Comparison of ENCODE assay signal across 27 mouse cellular contexts in genomic region chr10:77491585-77491984, GRCm38 (mm10). TPM values are rescaled to one million over a fixed set of nuclear protein-coding genes. Genes with fewer than 3 reads are reported as not detected.
DNase-seq lines count a peak whose midpoint lies in the region; ATAC-seq and TF ChIP-seq lines count a peak whose summit lies in the region.
"Had no signal": no experiment of that assay in that cellular context is flagged by ENCODE, and none has a peak within 500 bp of the region (broad histone marks: within the 10 kb centered on the region; RNA-seq: fewer than 3 reads in every experiment).

No protein-coding gene starts in this region.

- intact Hi-C loops in heart, postnatal 14 days (cut with DNase I), result no loop called here

- TF ChIP-seq CTCF in lung, postnatal 0 days (IDR thresholded peaks at IDR 0.05), result no peak

- H3K4me1 ChIP-seq in heart, embryonic 10.5 days, result peaks cover 10% of the 10 kb centered on the region; the same call in 1 of the 2 replicates
- no peaks in the 10 kb centered on the region for H3K4me1 ChIP-seq in lung, postnatal 0 days (ENCODE audit: insufficient read depth, low read depth, low read length)
- H3K4me1 ChIP-seq: embryonic facial prominence, embryonic 10.5 days; forebrain, embryonic 12.5 days; forebrain, embryonic 15.5 days; heart, embryonic 13.5 days; hindbrain, embryonic 12.5 days; hindbrain, embryonic 15.5 days had no signal

- no peaks in the 10 kb centered on the region for H3K27me3 ChIP-seq in heart, embryonic 10.5 days (ENCODE audit: insufficient read depth, poor library complexity, severe bottlenecking)
- no peaks in the 10 kb centered on the region for H3K27me3 ChIP-seq in lung, postnatal 0 days (replicated peaks; ENCODE audit: insufficient read depth, low read length)
- H3K27me3 ChIP-seq: CH12.LX; embryonic facial prominence, embryonic 13.5 days; forebrain, embryonic 12.5 days; forebrain, embryonic 15.5 days; heart, embryonic 13.5 days; hindbrain, embryonic 12.5 days; hindbrain, embryonic 15.5 days; Patski had no signal

- no peak for ATAC-seq in lung, postnatal 0 days
- ATAC-seq: forebrain, embryonic 15.5 days; Patski had no signal

- no peak overlapping the region for H3K4me3 ChIP-seq in heart, embryonic 10.5 days
- no peak overlapping the region for H3K4me3 ChIP-seq in lung, postnatal 0 days (ENCODE audit: low read depth, low read length)
- H3K4me3 ChIP-seq: embryonic facial prominence, embryonic 10.5 days; embryonic facial prominence, embryonic 13.5 days; erythroblast, embryonic 14.5 days; forebrain, embryonic 12.5 days; forebrain, embryonic 15.5 days; heart, embryonic 13.5 days; hindbrain, embryonic 12.5 days; hindbrain, embryonic 15.5 days had no signal

- WGBS in heart, embryonic 10.5 days, result 88% methylated on average over 6 of the region's 6 CpGs
- 72% methylated on average over 6 of the region's 6 CpGs for WGBS in lung, postnatal 0 days

- no peak overlapping the region for H3K9ac ChIP-seq in lung, postnatal 0 days (replicated peaks; ENCODE audit: low read depth)
- H3K9ac ChIP-seq: embryonic facial prominence, embryonic 13.5 days; forebrain, embryonic 12.5 days; forebrain, embryonic 15.5 days; heart, embryonic 13.5 days; hindbrain, embryonic 12.5 days; hindbrain, embryonic 15.5 days had no signal

- no peaks in the 10 kb centered on the region for H3K9me3 ChIP-seq in heart, embryonic 10.5 days
- H3K9me3 ChIP-seq in lung, postnatal 0 days (ENCODE audit: low read length), result no peaks in the 10 kb centered on the region
- H3K9me3 ChIP-seq: forebrain, embryonic 15.5 days; hindbrain, embryonic 12.5 days; hindbrain, embryonic 15.5 days had no signal

- TF ChIP-seq EP300 in lung, postnatal 0 days (IDR thresholded peaks at IDR 0.05), result no peak

- no peak for DNase-seq in heart, embryonic 10.5 days (ENCODE audit: low spot score)
- no peak for DNase-seq in heart, postnatal 14 days
- no peak for DNase-seq in lung, postnatal 0 days (ENCODE audit: low spot score)
- DNase-seq in lung, postnatal 10 days, result no peak
- peak; percentile 69 for DNase-seq in brain, adult 2 months (ENCODE audit: low read depth, low spot score)
- peak; percentile 60 for DNase-seq in telencephalon, adult 2 months (ENCODE audit: low read depth, low spot score)
- no peak for DNase-seq in thymus, postnatal 36 days
- DNase-seq: adrenal gland, postnatal 10 days; adrenal gland, postnatal 36 days; B cell, adult 2 months; cerebellum, adult 11 months; cerebellum, adult 2 months; cerebellum, adult 9-11 months; cerebellum, postnatal 25 days; embryo, embryonic 11 days; gastrocnemius, postnatal 25 days; heart, adult 18-20 months had no signal

- H3K36me3 ChIP-seq in heart, embryonic 10.5 days, result peaks cover 87% of the 10 kb centered on the region
- H3K36me3 ChIP-seq in lung, postnatal 0 days (ENCODE audit: insufficient read depth, low read length), result peaks cover 25% of the 10 kb centered on the region; the same call in 1 of the 2 replicates

- H3K4me2 ChIP-seq in lung, postnatal 0 days (replicated peaks; ENCODE audit: low read depth, low read length), result no peak overlapping the region
- H3K4me2 ChIP-seq: embryonic facial prominence, embryonic 13.5 days; forebrain, embryonic 12.5 days; forebrain, embryonic 15.5 days; heart, embryonic 13.5 days; hindbrain, embryonic 12.5 days; hindbrain, embryonic 15.5 days had no signal

- peak overlapping the region; percentile 47; the same call in 1 of the 2 replicates for H3K27ac ChIP-seq in heart, embryonic 10.5 days
- H3K27ac ChIP-seq in lung, postnatal 0 days (ENCODE audit: low read length), result peak overlapping the region; percentile 43; the same call in 1 of the 2 replicates
- H3K27ac ChIP-seq: embryonic facial prominence, embryonic 10.5 days; embryonic facial prominence, embryonic 13.5 days; forebrain, embryonic 12.5 days; forebrain, embryonic 15.5 days; heart, embryonic 13.5 days; hindbrain, embryonic 12.5 days; hindbrain, embryonic 15.5 days had no signal

RNA-seq across cellular contexts. Expression of gene Fam207a, which starts 24.0 kb away (rescaled TPM):
- polyA plus RNA-seq in heart, embryonic 10.5 days (2016; fragmentation: Nextera tagmentation; extraction: Ambion mirVana), result 30.7 and 45.6 TPM in 2 replicates
- 1 to 10 TPM; 9.6 TPM for total RNA-seq in heart, postnatal 14 days (2021)
- polyA plus RNA-seq in lung, postnatal 0 days (2015; fragmentation: Nextera tagmentation; extraction: Ambion mirVana), result 26.8 and 27.2 TPM in 2 replicates

RNA-seq across cellular contexts. Expression of gene Itgb2, which starts 38.5 kb away (rescaled TPM):
- polyA plus RNA-seq in heart, embryonic 10.5 days (2016; fragmentation: Nextera tagmentation; extraction: Ambion mirVana), result 2.4 and 3.6 TPM in 2 replicates
- total RNA-seq in heart, postnatal 14 days (2021), result 1 to 10 TPM; 5.4 to 9.0 TPM
- polyA plus RNA-seq in lung, postnatal 0 days (2015; fragmentation: Nextera tagmentation; extraction: Ambion mirVana), result 19.1 and 21.1 TPM in 2 replicates

Comparison
In these comparisons a context has a peak if more than half of its experiments do, and no peak if none do; other contexts are left out.
1. DNase-seq: peak in brain, adult 2 months (single experiment) and telencephalon, adult 2 months (single experiment); none in heart, embryonic 10.5 days (single experiment), heart, postnatal 14 days (0 of 2), lung, postnatal 0 days (single experiment), lung, postnatal 10 days (single experiment) and thymus, postnatal 36 days (0 of 2).